Mouse (Mus musculus): ENCODE measurements around the gene Clps. TPM values are rescaled to one million over a fixed set of nuclear protein-coding genes. Genes with fewer than 3 reads are reported as not detected.
"Not testable (repeated sequence)": the region's sequence is repeated elsewhere in the genome, so short reads cannot be mapped to it uniquely, and the experiment has no call there.

Clps gene
- polyA plus RNA-seq, 1 experiment from 2014 or later, result not detected

DNA sequence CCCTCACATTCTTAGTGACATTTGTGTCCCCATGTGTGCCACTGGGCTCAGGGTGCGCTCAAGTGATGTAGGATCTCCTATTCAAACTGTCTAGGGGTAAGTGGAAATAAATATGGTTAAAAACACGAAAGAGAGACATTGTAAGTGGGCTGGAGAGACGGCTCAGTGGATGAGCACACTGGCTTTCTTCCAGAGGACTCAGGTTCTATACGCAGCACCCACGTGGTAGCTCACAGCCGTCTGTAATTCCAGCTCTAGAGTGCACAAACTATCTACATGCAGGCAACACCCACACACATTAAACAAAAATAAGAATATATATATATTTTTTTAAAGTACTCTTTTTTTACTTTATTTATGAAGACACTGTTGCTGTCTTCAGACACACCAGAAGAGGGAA, 12.4 kb upstream of the Clps start:
- H3K27me3 ChIP-seq (ENCODE audit: poor library complexity, severe bottlenecking), result peaks cover 5% of the 10 kb centered on the region; the same call in 1 of the 2 replicates
- no peak for DNase-seq (ENCODE audit: extremely low spot score, low spot score)
- no peak overlapping the region for H3K4me3 ChIP-seq
- H3K4me1 ChIP-seq, result peaks cover 10% of the 10 kb centered on the region
- 85% methylated on average over 6 of the region's 6 CpGs for WGBS
- no peaks in the 10 kb centered on the region for H3K9me3 ChIP-seq
- no peak overlapping the region for H3K27ac ChIP-seq
- H3K36me3 ChIP-seq (replicated peaks), result no peaks in the 10 kb centered on the region

DNA sequence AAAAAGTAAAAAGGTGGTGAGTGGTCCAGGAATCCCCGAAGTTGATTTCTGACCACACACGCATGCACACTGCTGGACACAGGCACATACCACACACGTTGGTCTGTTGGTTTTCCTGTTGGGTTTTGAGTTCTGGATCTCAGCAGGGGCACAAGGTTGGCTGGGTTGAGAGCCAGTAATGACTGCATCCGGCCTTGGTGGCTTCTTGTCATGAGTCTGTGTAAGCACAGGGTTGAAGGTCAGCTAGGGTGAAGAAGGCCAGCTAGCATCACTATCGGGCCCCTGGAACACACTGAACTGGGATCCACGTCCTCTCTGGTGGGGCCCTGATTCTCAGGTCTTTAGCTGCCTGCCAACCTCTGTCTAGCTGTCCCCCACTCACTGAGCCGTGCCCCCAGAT, 12.0 kb upstream of the Clps start:
- 84% methylated on average over 7 of the region's 7 CpGs for WGBS
- no peak for DNase-seq (ENCODE audit: extremely low spot score, low spot score)
- Histone ChIP-seq H3K27ac (no peak overlapping the region), H3K4me1 (peaks cover 13% of the 10 kb centered on the region), H3K4me3 (no peak overlapping the region), H3K9me3 (no peaks in the 10 kb centered on the region), H3K27me3 (ENCODE audit: poor library complexity, severe bottlenecking) (peaks cover 5% of the 10 kb centered on the region; the same call in 1 of the 2 replicates), H3K36me3 (replicated peaks) (no peaks in the 10 kb centered on the region)

DNA sequence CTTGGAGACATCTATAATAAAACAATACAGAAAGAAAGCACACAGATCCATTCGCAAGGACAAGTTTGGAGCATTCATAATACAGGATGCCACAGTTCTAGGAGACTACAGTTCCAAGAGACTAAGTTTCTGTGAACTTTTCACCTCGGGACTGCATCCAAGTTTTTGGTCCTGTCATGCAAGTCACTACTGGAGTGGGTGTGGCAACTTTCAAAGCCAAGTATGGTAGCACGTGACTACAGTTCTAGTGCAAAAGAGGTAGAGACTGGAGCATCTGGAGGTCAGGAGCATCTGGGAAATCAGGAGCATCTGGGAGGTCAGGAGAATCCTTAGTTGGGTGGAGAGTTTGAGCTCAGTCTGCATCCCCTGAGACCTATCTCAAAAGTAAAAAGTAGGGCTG, 11.3 kb upstream of the Clps start:
- H3K4me1 ChIP-seq, result peaks cover 14% of the 10 kb centered on the region
- no peak overlapping the region for H3K27ac ChIP-seq
- 87% methylated on average over 3 of the region's 3 CpGs for WGBS
- H3K4me3 ChIP-seq, result no peak overlapping the region
- no peaks in the 10 kb centered on the region for H3K9me3 ChIP-seq
- H3K27me3 ChIP-seq (ENCODE audit: poor library complexity, severe bottlenecking), result peaks cover 5% of the 10 kb centered on the region; the same call in 1 of the 2 replicates
- DNase-seq (ENCODE audit: extremely low spot score, low spot score), result no peak
- no peaks in the 10 kb centered on the region for H3K36me3 ChIP-seq (replicated peaks)

DNA sequence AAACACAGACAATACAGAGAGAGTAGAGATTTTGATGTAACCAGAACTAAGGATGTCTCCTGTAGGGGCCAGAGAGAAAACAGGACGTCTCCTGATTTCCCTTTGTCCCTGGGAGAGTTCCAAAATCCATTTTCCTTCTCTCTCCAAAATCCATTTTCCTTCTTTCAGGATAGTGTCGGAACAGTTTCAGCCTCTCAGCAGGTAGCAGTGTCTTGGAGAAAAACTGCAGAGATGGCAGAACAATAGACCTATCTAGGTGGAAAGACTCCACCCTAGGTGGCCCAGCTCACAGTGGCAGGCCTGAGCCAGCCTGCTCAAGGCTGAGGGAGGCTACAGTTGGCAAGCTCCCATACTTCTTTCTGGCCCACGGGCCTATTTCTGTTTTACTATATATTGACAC, 7.0 kb upstream of the Clps start:
- 33% methylated on average over 3 of the region's 3 CpGs for WGBS

DNA sequence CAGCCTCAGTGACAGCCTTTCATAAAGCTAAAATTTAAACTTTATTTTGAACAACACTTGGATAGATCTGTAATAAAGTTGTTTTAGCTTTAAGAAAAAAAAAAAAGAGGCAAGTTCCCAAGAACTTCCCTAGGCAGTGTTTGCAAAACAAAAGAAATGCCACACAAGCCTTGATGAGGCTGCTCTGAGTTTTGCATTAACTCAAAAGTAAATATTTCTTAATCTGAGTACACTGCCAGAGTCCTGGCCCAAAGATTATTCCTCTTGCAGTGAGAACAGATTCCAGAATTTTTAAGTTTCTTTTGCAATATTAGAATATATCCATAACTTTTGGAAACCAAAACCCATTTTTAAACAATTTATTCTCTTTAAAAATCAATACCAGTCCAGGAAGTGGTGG, 4.6 kb upstream of the Clps start:
- Histone ChIP-seq H3K9me3 (no peaks in the 10 kb centered on the region), H3K4me1 (peaks cover 14% of the 10 kb centered on the region), H3K27me3 (ENCODE audit: poor library complexity, severe bottlenecking) (no peaks in the 10 kb centered on the region), H3K36me3 (replicated peaks) (no peaks in the 10 kb centered on the region), H3K4me3 (no peak overlapping the region), H3K27ac (no peak overlapping the region)
- DNase-seq (ENCODE audit: extremely low spot score, low spot score), result no peak

More for the DNA sequence above, 7.0 kb upstream of the Clps start:
- Histone ChIP-seq H3K4me1 (peaks cover 3% of the 10 kb centered on the region; the same call in 1 of the 2 replicates), H3K4me3 (no peak overlapping the region), H3K27ac (no peak overlapping the region), H3K9me3 (no peaks in the 10 kb centered on the region), H3K27me3 (ENCODE audit: poor library complexity, severe bottlenecking) (no peaks in the 10 kb centered on the region), H3K36me3 (replicated peaks) (no peaks in the 10 kb centered on the region)
- DNase-seq (ENCODE audit: extremely low spot score, low spot score), result no peak

DNA sequence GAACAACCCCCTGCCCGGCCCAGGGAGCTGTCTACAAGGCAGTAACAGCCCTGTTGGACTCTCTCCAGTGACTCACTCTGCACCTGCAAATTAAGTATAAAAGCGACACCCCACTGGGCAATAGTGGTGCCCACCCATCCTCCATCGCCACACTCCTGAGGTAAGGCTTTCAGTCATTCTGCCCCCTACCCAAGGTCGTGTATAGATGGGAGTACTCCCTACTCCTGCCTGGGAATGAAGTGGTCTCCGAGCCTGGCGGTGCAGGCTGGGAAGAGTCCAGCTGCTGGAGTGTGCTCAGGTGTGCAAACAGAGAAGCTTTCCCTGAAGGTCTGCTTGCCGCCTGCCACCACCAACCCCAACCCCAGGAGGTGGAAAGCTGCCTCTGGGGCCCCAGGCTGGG, 1.0 kb upstream of the Clps start:
- H3K4me1 ChIP-seq, result peaks cover 16% of the 10 kb centered on the region
- H3K27me3 ChIP-seq (ENCODE audit: poor library complexity, severe bottlenecking), result no peaks in the 10 kb centered on the region
- no peak overlapping the region for H3K4me3 ChIP-seq
- no peak for DNase-seq (ENCODE audit: extremely low spot score, low spot score)
- H3K9me3 ChIP-seq, result no peaks in the 10 kb centered on the region
- H3K36me3 ChIP-seq (replicated peaks), result no peaks in the 10 kb centered on the region
- H3K27ac ChIP-seq, result no peak overlapping the region; the same call in 1 of the 2 replicates
- WGBS, result 65% methylated on average over 7 of the region's 7 CpGs

DNA sequence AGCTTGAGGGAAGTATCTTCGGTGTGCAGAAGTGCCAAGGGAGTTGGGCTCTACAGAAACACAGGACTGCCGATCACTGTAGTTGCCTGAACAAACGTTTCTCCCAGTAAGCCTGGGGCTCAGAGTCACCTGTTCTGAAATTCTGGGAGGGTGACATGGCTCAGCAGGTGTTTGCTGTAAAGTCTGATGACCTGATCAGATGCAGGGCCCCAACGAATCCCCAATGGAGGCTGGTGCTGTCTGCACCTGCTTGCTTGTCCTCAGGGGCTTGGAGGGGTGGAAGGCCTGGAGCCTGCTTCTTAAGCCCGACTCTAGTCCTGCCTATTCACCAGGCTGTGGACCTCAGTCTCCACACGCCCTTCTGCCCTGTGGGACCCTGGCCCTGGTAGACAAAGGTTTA, 2.8 kb downstream of the Clps start:
- DNase-seq (ENCODE audit: extremely low spot score, low spot score), result no peak
- no peaks in the 10 kb centered on the region for H3K36me3 ChIP-seq (replicated peaks)
- H3K27ac ChIP-seq, result no peak overlapping the region
- no peak overlapping the region for H3K4me3 ChIP-seq
- H3K27me3 ChIP-seq (ENCODE audit: poor library complexity, severe bottlenecking), result no peaks in the 10 kb centered on the region
- H3K4me1 ChIP-seq, result peaks cover 46% of the 10 kb centered on the region
- no peaks in the 10 kb centered on the region for H3K9me3 ChIP-seq
- WGBS, result 79% methylated on average over 6 of the region's 6 CpGs

DNA sequence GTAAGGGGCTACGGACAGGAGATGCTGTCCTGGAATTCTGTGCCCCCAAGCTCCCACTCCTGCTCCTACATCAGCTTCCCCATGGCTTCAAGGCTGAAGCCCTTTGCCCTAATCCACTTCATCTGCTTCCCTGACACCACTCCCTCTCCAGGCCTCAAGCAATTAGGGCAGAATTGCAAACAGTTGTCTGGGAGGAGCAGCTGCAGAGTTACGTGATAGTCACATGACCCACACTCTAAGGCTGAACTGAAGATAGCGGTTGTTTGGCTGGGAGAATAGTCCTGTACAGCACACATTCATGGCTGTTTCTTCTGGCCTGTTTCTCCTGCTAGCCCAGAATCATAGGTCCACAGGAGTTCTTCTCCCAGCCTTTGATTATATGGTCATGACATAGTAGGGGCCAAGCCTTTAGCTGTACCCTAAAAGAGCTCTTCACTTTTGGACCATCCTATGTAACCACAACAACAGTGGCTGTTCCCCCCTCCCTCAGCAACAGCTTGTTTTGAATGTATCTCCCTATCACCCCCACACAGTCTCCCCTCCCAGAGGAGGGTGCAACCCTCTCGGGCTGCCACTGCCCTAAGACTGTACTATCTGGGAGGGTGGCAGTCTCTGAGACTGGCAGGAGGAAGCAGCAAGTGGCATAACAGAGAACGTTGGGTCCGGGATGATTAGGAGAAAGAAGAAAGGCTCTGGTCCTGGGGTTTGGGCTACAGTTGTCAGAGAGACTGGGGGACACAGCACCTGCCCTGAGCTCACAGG, 3.8 kb downstream of the Clps start:
- H3K36me3 ChIP-seq (replicated peaks), result no peaks in the 10 kb centered on the region
- H3K27me3 ChIP-seq (ENCODE audit: poor library complexity, severe bottlenecking), result no peaks in the 10 kb centered on the region
- peak overlapping the region; percentile 16; the same call in 1 of the 2 replicates for H3K27ac ChIP-seq
- H3K9me3 ChIP-seq, result no peaks in the 10 kb centered on the region
- H3K4me3 ChIP-seq, result no peak overlapping the region
- 65% methylated on average over 6 of the region's 6 CpGs for WGBS
- DNase-seq (ENCODE audit: extremely low spot score, low spot score), result no peak
- H3K4me1 ChIP-seq, result peaks cover 45% of the 10 kb centered on the region

DNA sequence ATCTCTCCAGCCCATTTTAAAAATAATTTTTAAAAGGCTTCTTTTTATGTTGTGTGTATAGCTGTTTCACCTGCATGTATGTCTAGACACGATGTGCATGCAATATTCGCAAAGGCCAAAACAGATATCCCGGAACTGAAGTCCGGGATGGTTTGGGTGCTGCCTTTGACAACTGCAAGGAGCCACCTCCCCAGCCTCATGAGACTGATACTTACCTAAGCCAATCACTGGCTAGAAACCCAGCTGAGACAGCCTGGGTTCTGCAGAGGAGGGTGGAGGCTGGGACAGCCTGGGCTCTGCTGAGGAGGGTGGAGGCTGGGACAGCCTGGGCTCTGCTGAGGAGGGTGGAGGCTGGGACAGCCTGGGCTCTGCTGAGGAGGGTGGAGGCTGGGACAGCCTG, 6.5 kb downstream of the Clps start:
- DNase-seq (ENCODE audit: extremely low spot score, low spot score); H3K27me3 ChIP-seq (ENCODE audit: poor library complexity, severe bottlenecking); H3K36me3 ChIP-seq (replicated peaks); H3K9me3 ChIP-seq; H3K4me3 ChIP-seq: not testable (repeated sequence)
- WGBS, result 89% methylated on average over 4 of the region's 4 CpGs
- Histone ChIP-seq H3K27ac (0 out of 2 replicates have a peak overlapping the region, but pooled peaks have one; percentile 44), H3K4me1 (peaks cover 42% of the 10 kb centered on the region)

DNA sequence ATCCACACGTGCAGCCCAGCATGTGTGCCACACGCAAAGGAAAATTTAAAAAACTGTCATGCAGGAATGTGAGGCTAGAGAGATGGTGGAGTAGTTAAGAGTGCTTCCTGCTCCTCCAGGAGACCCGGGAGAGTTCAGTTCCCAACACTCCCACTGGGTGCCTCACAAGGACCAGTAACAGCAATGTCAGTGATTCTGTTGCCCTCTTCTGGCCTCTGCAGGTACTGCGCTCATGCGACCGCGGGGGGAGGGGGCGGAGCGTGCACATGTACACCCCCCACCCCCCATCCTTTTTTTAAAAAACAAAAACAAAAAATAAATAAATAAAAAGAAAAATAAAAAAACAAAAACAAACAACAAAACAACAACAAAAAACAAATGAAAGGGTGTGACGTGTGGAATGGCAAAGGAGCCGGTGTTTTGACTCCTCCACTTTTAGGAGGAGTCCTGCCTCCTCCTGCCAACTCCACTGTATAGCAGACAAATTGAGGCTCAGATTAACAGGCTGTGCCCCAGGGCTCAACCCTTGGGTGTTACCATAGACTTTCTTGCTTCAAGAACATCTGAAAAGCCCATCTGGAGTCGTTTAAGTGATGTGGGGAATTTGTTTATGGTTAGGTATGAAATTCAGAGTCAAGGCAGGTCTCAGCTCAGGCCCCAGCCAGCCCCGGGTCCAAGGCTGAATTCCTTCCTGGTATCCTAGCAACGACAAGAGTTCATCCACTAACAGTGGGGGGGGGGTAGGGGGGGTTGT, 7.3 kb downstream of the Clps start:
- H3K27ac ChIP-seq, result no peak overlapping the region
- no peak overlapping the region for H3K4me3 ChIP-seq
- no peaks in the 10 kb centered on the region for H3K36me3 ChIP-seq (replicated peaks)
- 8% methylated on average over 14 of the region's 14 CpGs for WGBS
- DNase-seq (ENCODE audit: extremely low spot score, low spot score), result peak; percentile 71
- H3K27me3 ChIP-seq (ENCODE audit: poor library complexity, severe bottlenecking), result no peaks in the 10 kb centered on the region
- no peaks in the 10 kb centered on the region for H3K9me3 ChIP-seq
- H3K4me1 ChIP-seq, result peaks cover 42% of the 10 kb centered on the region

DNA sequence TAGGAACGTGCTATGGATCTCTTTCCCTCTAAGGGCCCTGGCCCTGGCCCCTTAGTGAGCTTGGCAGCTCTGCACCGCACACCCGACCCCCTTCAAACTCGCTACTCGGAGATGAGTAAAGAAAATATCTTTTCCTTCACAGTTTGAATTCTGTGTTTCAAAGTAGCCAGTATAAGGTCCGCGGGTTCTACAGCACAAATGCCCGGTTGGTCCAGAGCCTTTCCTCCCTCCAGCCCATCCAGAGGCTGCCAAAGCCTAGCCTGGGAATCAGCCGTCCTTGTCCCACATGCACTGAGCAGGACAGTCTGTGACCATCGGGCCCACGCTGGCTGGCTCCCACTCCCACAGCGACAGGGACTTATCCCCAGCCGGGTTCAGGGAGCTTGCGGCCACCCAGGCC, 11.5 kb downstream of the Clps start, which contains the start of gene Clpsl2:
Gene Clpsl2 (plus strand): TSS at position 301 of the 400 bp plus-strand sequence.
- H3K36me3 ChIP-seq (replicated peaks), result no peaks in the 10 kb centered on the region
- no peak within 1 kb of the TSS for H3K27ac ChIP-seq
- DNase-seq (ENCODE audit: extremely low spot score, low spot score), result no peak
- 75% methylated on average over 14 of the region's 14 CpGs for WGBS
- no peaks in the 10 kb centered on the region for H3K27me3 ChIP-seq (ENCODE audit: poor library complexity, severe bottlenecking)
- H3K4me1 ChIP-seq, result peaks cover 21% of the 10 kb centered on the region
- no peaks in the 10 kb centered on the region for H3K9me3 ChIP-seq
- H3K4me3 ChIP-seq, result no peak within 1 kb of the TSS

DNA sequence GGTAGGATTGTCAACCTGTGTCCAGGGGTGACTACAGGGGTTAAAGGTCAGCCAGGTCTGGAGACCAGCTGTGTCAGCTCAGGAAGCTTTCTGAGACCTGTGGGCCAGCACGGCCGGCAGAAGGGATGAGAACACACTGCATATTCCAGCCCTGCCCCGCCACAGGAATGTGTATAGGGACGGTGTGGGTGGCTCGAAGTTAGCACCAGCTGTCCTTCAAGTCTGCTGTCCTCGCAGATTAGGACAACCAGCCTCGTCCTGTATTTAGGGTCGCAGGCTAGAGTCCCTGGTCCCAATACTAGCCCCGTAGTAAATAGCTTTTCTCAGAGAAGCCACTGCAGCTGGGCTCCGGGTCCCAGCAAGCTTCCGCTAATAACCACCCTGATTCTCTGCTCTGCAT, 12.0 kb downstream of the Clps start:
- no peak overlapping the region for H3K27ac ChIP-seq
- WGBS, result 71% methylated on average over 11 of the region's 11 CpGs
- no peaks in the 10 kb centered on the region for H3K9me3 ChIP-seq
- H3K4me3 ChIP-seq, result no peak overlapping the region
- no peaks in the 10 kb centered on the region for H3K27me3 ChIP-seq (ENCODE audit: poor library complexity, severe bottlenecking)
- no peaks in the 10 kb centered on the region for H3K36me3 ChIP-seq (replicated peaks)
- DNase-seq (ENCODE audit: extremely low spot score, low spot score), result no peak
- H3K4me1 ChIP-seq, result peaks cover 15% of the 10 kb centered on the region

DNA sequence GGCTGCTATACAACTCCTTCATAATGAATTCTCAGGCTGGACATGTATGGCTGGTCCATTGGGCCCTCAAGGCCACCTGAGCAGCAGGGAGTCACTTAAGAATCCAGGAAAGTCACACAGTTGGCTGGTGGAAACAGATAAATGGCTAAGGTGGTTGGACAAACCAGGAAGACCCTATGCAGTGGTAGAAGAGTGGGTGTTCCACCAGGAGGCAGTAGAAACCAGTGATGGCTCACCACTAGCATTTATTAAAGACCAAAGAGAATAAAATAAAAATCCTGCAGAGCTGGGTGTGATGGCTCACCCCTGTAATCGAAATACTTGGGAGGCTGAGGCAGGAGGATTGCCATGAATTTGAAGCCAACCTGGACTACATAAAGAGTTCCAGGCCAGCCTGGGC, 13.6 kb downstream of the Clps start:
- Histone ChIP-seq H3K27ac (no peak overlapping the region), H3K4me3 (no peak overlapping the region), H3K9me3 (peaks cover 2% of the 10 kb centered on the region), H3K27me3 (ENCODE audit: poor library complexity, severe bottlenecking) (no peaks in the 10 kb centered on the region), H3K36me3 (replicated peaks) (no peaks in the 10 kb centered on the region), H3K4me1 (0 out of 2 replicates have a peak, but pooled peaks cover 3% of the 10 kb centered on the region)
- no peak for DNase-seq (ENCODE audit: extremely low spot score, low spot score)
- WGBS, result 97% methylated on average over 1 of the region's 1 CpGs
